11 mouse cellular contexts compared by ENCODE assay signal in the genomic region with DNA sequence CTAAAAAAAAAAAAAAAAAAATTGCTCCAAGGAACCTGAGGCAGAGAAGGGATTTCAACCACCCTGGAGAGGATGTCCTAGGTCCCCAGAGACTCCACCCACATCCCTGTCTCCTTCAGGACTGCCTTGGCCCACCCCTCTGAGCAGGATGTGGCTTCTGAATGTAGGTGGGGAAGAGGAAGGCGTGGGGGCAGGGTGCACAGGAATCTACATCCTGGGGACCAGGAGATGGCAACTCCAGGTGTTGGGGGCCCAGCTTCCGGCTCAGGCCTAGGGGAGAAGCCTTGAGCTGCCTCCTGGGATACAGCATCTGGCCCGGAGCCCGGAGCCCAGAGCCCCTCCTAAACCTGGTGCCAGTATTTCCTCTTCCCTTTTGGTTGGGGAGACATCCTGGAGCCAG. TPM values are rescaled to one million over a fixed set of nuclear protein-coding genes. Genes with fewer than 3 reads are reported as not detected.
DNase-seq lines count a peak whose midpoint lies in the region; ATAC-seq lines count a peak whose summit lies in the region.
"Had no signal": no experiment of that assay in that cellular context is flagged by ENCODE, and none has a peak within 500 bp of the region (broad histone marks: within the 10 kb centered on the region; RNA-seq: fewer than 3 reads in every experiment).

No protein-coding gene starts in this region.

- H3K4me1 ChIP-seq in stomach, embryonic 16.5 days (ENCODE audit: control insufficient read depth, insufficient read depth, low read length), result peaks cover 5% of the 10 kb centered on the region; the same call in 1 of the 2 replicates
- H3K4me1 ChIP-seq in hindbrain, embryonic 14.5 days (replicated peaks; ENCODE audit: control insufficient read depth, insufficient read depth, low read length), result no peaks in the 10 kb centered on the region

- H3K36me3 ChIP-seq in stomach, embryonic 16.5 days (ENCODE audit: control insufficient read depth, insufficient read depth, low read length), result no peaks in the 10 kb centered on the region
- no peaks in the 10 kb centered on the region for H3K36me3 ChIP-seq in hindbrain, embryonic 14.5 days (replicated peaks; ENCODE audit: control insufficient read depth, insufficient read depth)
- H3K36me3 ChIP-seq: forebrain, embryonic 10.5 days; liver, embryonic 13.5 days had no signal

- peak; percentile 50 for DNase-seq in gastrocnemius, postnatal 14 days
- DNase-seq in gastrocnemius, postnatal 10 days, result no peak
- DNase-seq in gastrocnemius, postnatal 25 days, result peak; percentile 69
- peak; percentile 59 for DNase-seq in kidney, adult 9 months
- DNase-seq in hindbrain, embryonic 14.5 days (ENCODE audit: low spot score), result no peak
- DNase-seq in urinary bladder, postnatal 4 days (ENCODE audit: low spot score in 2 of 2), result no peak
- DNase-seq in layer of hippocampus, adult 9-11 months, result no peak
- DNase-seq: liver, embryonic 13.5 days had no signal

- H3K4me2 ChIP-seq in stomach, embryonic 16.5 days (ENCODE audit: low read depth, low read length), result no peak overlapping the region
- H3K4me2 ChIP-seq in hindbrain, embryonic 14.5 days (replicated peaks), result no peak overlapping the region
- H3K4me2 ChIP-seq: liver, embryonic 13.5 days had no signal

- H3K27ac ChIP-seq in stomach, embryonic 16.5 days (ENCODE audit: low read length), result peak overlapping the region; percentile 6; the same call in 1 of the 2 replicates
- no peak overlapping the region for H3K27ac ChIP-seq in hindbrain, embryonic 14.5 days
- H3K27ac ChIP-seq: liver, embryonic 13.5 days had no signal

- H3K4me3 ChIP-seq in stomach, embryonic 16.5 days (replicated peaks; ENCODE audit: low read length), result no peak overlapping the region
- no peak overlapping the region for H3K4me3 ChIP-seq in hindbrain, embryonic 14.5 days (replicated peaks; ENCODE audit: low read length)
- H3K4me3 ChIP-seq: forebrain, embryonic 10.5 days; liver, embryonic 13.5 days; myocyte had no signal

- 61% methylated on average over 4 of the region's 4 CpGs for whole genome bisulfite sequencing in stomach, embryonic 16.5 days
- WGBS in hindbrain, embryonic 14.5 days, result 71% methylated on average over 4 of the region's 4 CpGs

- no peaks in the 10 kb centered on the region for H3K27me3 ChIP-seq in stomach, embryonic 16.5 days (ENCODE audit: control insufficient read depth, insufficient read depth, low read length)
- no peaks in the 10 kb centered on the region for H3K27me3 ChIP-seq in hindbrain, embryonic 14.5 days (ENCODE audit: control insufficient read depth, insufficient read depth, low read length)

- intact Hi-C loops in gastrocnemius, postnatal 14 days (cut with DNase I; ENCODE audit: low total_unique reads), result no loop called here

- 0 out of 2 replicates have a peak, but pooled peaks have one; percentile 23 for ATAC-seq in stomach, embryonic 16.5 days (ENCODE audit: insufficient read depth, low FRiP score)
- no peak for ATAC-seq in hindbrain, embryonic 14.5 days (ENCODE audit: low FRiP score)

- H3K9me3 ChIP-seq in stomach, embryonic 16.5 days (replicated peaks; ENCODE audit: control insufficient read depth, low read length), result 0 out of 2 replicates have a peak, but pooled peaks cover 3% of the 10 kb centered on the region
- no peaks in the 10 kb centered on the region for H3K9me3 ChIP-seq in hindbrain, embryonic 14.5 days (ENCODE audit: control insufficient read depth, low read length)

- no peak overlapping the region for H3K9ac ChIP-seq in stomach, embryonic 16.5 days (ENCODE audit: low read length)
- H3K9ac ChIP-seq in hindbrain, embryonic 14.5 days, result no peak overlapping the region
- H3K9ac ChIP-seq: liver, embryonic 13.5 days had no signal

RNA-seq across cellular contexts. Expression of gene Pdgfb, which starts 35.3 kb away (rescaled TPM):
- 10 to 100 TPM; 25.2 to 38.5 TPM for total RNA-seq in gastrocnemius, postnatal 14 days (2021)
- 10 to 100 TPM; 40.8 to 59.3 TPM for total RNA-seq in gastrocnemius, postnatal 10 days (2021)
- 10 to 100 TPM; 13.9 to 16.7 TPM for total RNA-seq in gastrocnemius, postnatal 25 days (2021)
- 2.9 and 3.4 TPM in 2 replicates for polyA plus RNA-seq in stomach, embryonic 16.5 days (2015; fragmentation: Nextera tagmentation; extraction: Ambion mirVana)
- 7.3 and 7.5 TPM in 2 replicates for polyA plus RNA-seq in hindbrain, embryonic 14.5 days (2014; fragmentation: Nextera tagmentation; extraction: Ambion mirVana)

RNA-seq across cellular contexts. Expression of gene Syngr1, which starts 41.0 kb away (rescaled TPM):
- 10 to 100 TPM; 16.6 to 20.1 TPM for total RNA-seq in gastrocnemius, postnatal 14 days (2021)
- 10 to 100 TPM; 16.1 to 17.0 TPM for total RNA-seq in gastrocnemius, postnatal 10 days (2021)
- total RNA-seq in gastrocnemius, postnatal 25 days (2021), result 10 to 100 TPM; 34.6 to 37.7 TPM
- 43.1 and 55.2 TPM in 2 replicates for polyA plus RNA-seq in stomach, embryonic 16.5 days (2015; fragmentation: Nextera tagmentation; extraction: Ambion mirVana)
- polyA plus RNA-seq in hindbrain, embryonic 14.5 days (2014; fragmentation: Nextera tagmentation; extraction: Ambion mirVana), result 37.0 and 38.7 TPM in 2 replicates

RNA-seq across cellular contexts. Expression of gene Rpl3, which starts 41.6 kb away (rescaled TPM):
- total RNA-seq in gastrocnemius, postnatal 14 days (2021), result 100 to 1,000 TPM; 129 to 167 TPM
- total RNA-seq in gastrocnemius, postnatal 10 days (2021), result 100 to 1,000 TPM; 224 to 271 TPM
- total RNA-seq in gastrocnemius, postnatal 25 days (2021), result 10 to 100 TPM; 48.4 to 80.1 TPM
- polyA plus RNA-seq in stomach, embryonic 16.5 days (2015; fragmentation: Nextera tagmentation; extraction: Ambion mirVana), result 835 and 1,068 TPM in 2 replicates
- polyA plus RNA-seq in hindbrain, embryonic 14.5 days (2014; fragmentation: Nextera tagmentation; extraction: Ambion mirVana), result 685 and 734 TPM in 2 replicates

Comparison
In these comparisons a context has a peak if more than half of its experiments do, and no peak if none do; other contexts are left out.
1. DNase-seq: peak in gastrocnemius, postnatal 14 days (single experiment), gastrocnemius, postnatal 25 days (single experiment) and kidney, adult 9 months (single experiment); none in gastrocnemius, postnatal 10 days (single experiment), hindbrain, embryonic 14.5 days (single experiment), urinary bladder, postnatal 4 days (0 of 2) and layer of hippocampus, adult 9-11 months (single experiment).